Mouse (Mus musculus) heart, postnatal 0 days (tissue): ENCODE results near the gene Tmem131l.

ENCODE experiments used
- CTCF ChIP-seq: IDR thresholded peaks from 2 replicates; pipeline ENCODE4 v1.5.1; 2016; ENCODE audit warnings: antibody characterized with exemption, control low read depth, low read depth
- EP300 ChIP-seq: IDR thresholded peaks from 2 replicates; pipeline ENCODE4 v1.6.1; 2016; ENCODE audit warnings: antibody characterized with exemption, low read depth

- TF ChIP-seq CTCF = no peak
- TF ChIP-seq EP300 = no peak
These were observed 5.7 kb downstream of the Tmem131l start for GRCm38 (mm10) chr3:84034115-84034780.
